Mouse (Mus musculus): Measurements from ENCODE around the gene E430018J23Rik. TPM values are rescaled to one million over a fixed set of nuclear protein-coding genes. Genes with fewer than 3 reads are reported as not detected.
"Not testable (repeated sequence)": the region's sequence is repeated elsewhere in the genome, so short reads cannot be mapped to it uniquely, and the experiment has no call there.

Gene E430018J23Rik
- polyA plus RNA-seq, 1 experiment from 2014 or later: 4.9 TPM

- Histone ChIP-seq H3K4me2 (peak overlapping the region; percentile 81), H3K27ac (ENCODE audit: low read depth) (peak overlapping the region; percentile 59), H3K36me3 (ENCODE audit: insufficient read depth) (0 out of 2 replicates have a peak, but pooled peaks cover 9% of the 10 kb centered on the region), H3K9me3 (ENCODE audit: low read depth, low read length) (no peaks in the 10 kb centered on the region), H3K4me1 (ENCODE audit: insufficient read depth) (0 out of 2 replicates have a peak, but pooled peaks cover 10% of the 10 kb centered on the region), H3K9ac (peak overlapping the region; percentile 38), H3K27me3 (ENCODE audit: insufficient read depth, low read length) (no peaks in the 10 kb centered on the region), H3K4me3 (ENCODE audit: low read depth, low read length) (peak overlapping the region; percentile 66)
- ATAC-seq (ENCODE audit: insufficient read depth): no peak
- no peak for DNase-seq
- WGBS: 11% methylated on average over 7 of the region's 7 CpGs
- TF ChIP-seq CTCF (IDR thresholded peaks at IDR 0.05; ENCODE audit: low read depth): no peak
These were observed 510 bp upstream of the E430018J23Rik start for GRCm38 (mm10) chr7:127393944-127394333.

DNA sequence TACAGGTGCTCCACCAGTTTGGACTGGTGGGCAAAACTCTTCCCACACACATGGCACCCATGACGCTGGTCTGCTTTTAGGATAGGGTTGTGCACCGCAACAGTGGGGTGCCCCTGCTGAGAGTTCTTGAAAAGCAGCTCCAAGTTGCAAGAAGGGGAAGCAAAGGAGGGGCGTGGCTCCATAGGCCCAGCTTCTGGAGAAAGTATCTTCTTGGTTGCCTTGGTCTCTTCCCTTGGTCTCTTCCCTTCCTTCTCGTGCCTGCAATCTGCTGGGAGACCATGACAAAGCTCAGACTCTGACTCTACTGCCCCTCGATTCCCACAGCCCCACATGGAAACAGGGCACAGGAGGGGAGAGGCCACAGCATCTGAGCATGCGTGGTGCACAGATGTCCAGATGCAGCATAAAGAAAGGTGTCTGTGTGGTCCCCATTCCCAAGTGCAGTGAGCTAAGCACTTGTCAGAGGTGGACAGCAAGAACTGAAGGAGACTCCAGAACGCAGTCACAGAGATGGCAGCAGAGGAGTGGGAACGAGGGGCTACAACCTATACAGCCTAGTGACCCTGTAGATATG lies 1.1 kb downstream of the E430018J23Rik start:
- no peak for TF ChIP-seq CTCF (IDR thresholded peaks at IDR 0.05; ENCODE audit: low read depth)
- Histone ChIP-seq H3K27me3 (ENCODE audit: insufficient read depth, low read length) (no peaks in the 10 kb centered on the region), H3K9ac (peak overlapping the region; percentile 75), H3K4me2 (peak overlapping the region; percentile 81), H3K4me1 (ENCODE audit: insufficient read depth) (0 out of 2 replicates have a peak, but pooled peaks cover 10% of the 10 kb centered on the region), H3K27ac (ENCODE audit: low read depth) (no peak overlapping the region), H3K36me3 (ENCODE audit: insufficient read depth) (0 out of 2 replicates have a peak, but pooled peaks cover 9% of the 10 kb centered on the region), H3K4me3 (ENCODE audit: low read depth, low read length) (peak overlapping the region; percentile 66), H3K9me3 (ENCODE audit: low read depth, low read length) (no peaks in the 10 kb centered on the region)
- 80% methylated on average over 8 of the region's 8 CpGs for WGBS
- DNase-seq: no peak
- ATAC-seq (ENCODE audit: insufficient read depth): no peak

- H3K9ac ChIP-seq: no peak overlapping the region
- 0 out of 2 replicates have a peak, but pooled peaks cover 10% of the 10 kb centered on the region for H3K4me1 ChIP-seq (ENCODE audit: insufficient read depth)
- no peaks in the 10 kb centered on the region for H3K9me3 ChIP-seq (ENCODE audit: low read depth, low read length)
- no peak for ATAC-seq (ENCODE audit: insufficient read depth)
- WGBS: 94% methylated on average over 16 of the region's 16 CpGs
- H3K27me3 ChIP-seq (ENCODE audit: insufficient read depth, low read length): no peaks in the 10 kb centered on the region
- TF ChIP-seq CTCF (IDR thresholded peaks at IDR 0.05; ENCODE audit: low read depth): no peak
- H3K36me3 ChIP-seq (ENCODE audit: insufficient read depth): 0 out of 2 replicates have a peak, but pooled peaks cover 9% of the 10 kb centered on the region
- H3K27ac ChIP-seq (ENCODE audit: low read depth): no peak overlapping the region
- no peak overlapping the region for H3K4me3 ChIP-seq (ENCODE audit: low read depth, low read length)
- DNase-seq: no peak
- no peak overlapping the region for H3K4me2 ChIP-seq
These were observed 1.9 kb downstream of the E430018J23Rik start for GRCm38 (mm10) chr7:127391538-127391937.

GRCm38 (mm10) chr7:127390306-127390705 lies 3.1 kb downstream of the E430018J23Rik start:
- WGBS: 74% methylated on average over 7 of the region's 7 CpGs
- Histone ChIP-seq H3K9ac (no peak overlapping the region), H3K4me1 (ENCODE audit: insufficient read depth) (0 out of 2 replicates have a peak, but pooled peaks cover 10% of the 10 kb centered on the region), H3K4me2 (no peak overlapping the region), H3K4me3 (ENCODE audit: low read depth, low read length) (no peak overlapping the region), H3K27ac (ENCODE audit: low read depth) (no peak overlapping the region), H3K36me3 (ENCODE audit: insufficient read depth) (0 out of 2 replicates have a peak, but pooled peaks cover 9% of the 10 kb centered on the region), H3K9me3 (ENCODE audit: low read depth, low read length) (no peaks in the 10 kb centered on the region), H3K27me3 (ENCODE audit: insufficient read depth, low read length) (no peaks in the 10 kb centered on the region)
- DNase-seq: no peak
- TF ChIP-seq CTCF (IDR thresholded peaks at IDR 0.05; ENCODE audit: low read depth): no peak
- ATAC-seq (ENCODE audit: insufficient read depth): no peak

- DNase-seq; ATAC-seq (ENCODE audit: insufficient read depth); H3K4me2 ChIP-seq; H3K4me3 ChIP-seq (ENCODE audit: low read depth, low read length); H3K9ac ChIP-seq; H3K9me3 ChIP-seq (ENCODE audit: low read depth, low read length); H3K27ac ChIP-seq (ENCODE audit: low read depth); H3K4me1 ChIP-seq (ENCODE audit: insufficient read depth); H3K27me3 ChIP-seq (ENCODE audit: insufficient read depth, low read length): not testable (repeated sequence)
- H3K36me3 ChIP-seq (ENCODE audit: insufficient read depth): peaks cover 14% of the 10 kb centered on the region; the same call in 1 of the 2 replicates
These were observed 5.2 kb downstream of the E430018J23Rik start for GRCm38 (mm10) chr7:127388201-127388600.

GRCm38 (mm10) chr7:127386641-127387392 lies 6.6 kb downstream of the E430018J23Rik start, which contains the start of gene 9130019O22Rik:
Gene 9130019O22Rik (minus strand): TSS chr7:127387166.
- Histone ChIP-seq H3K27ac (ENCODE audit: low read depth) (no peak within 1 kb of the TSS), H3K4me2 (peak within 1 kb of the TSS; percentile 73), H3K9me3 (ENCODE audit: low read depth, low read length) (no peaks in the 10 kb centered on the region), H3K9ac (peak within 1 kb of the TSS; percentile 66), H3K27me3 (ENCODE audit: insufficient read depth, low read length) (no peaks in the 10 kb centered on the region), H3K4me1 (ENCODE audit: insufficient read depth) (no peaks in the 10 kb centered on the region), H3K4me3 (ENCODE audit: low read depth, low read length) (peak within 1 kb of the TSS; percentile 49), H3K36me3 (ENCODE audit: insufficient read depth) (peaks cover 14% of the 10 kb centered on the region; the same call in 1 of the 2 replicates)
- WGBS: 13% methylated on average over 37 of the region's 38 CpGs
- no peak for TF ChIP-seq CTCF (IDR thresholded peaks at IDR 0.05; ENCODE audit: low read depth)
- ATAC-seq (ENCODE audit: insufficient read depth): peak; percentile 88
- peak; percentile 94 for DNase-seq

- ATAC-seq (ENCODE audit: insufficient read depth); H3K9ac ChIP-seq; H3K27ac ChIP-seq (ENCODE audit: low read depth); H3K4me2 ChIP-seq; H3K27me3 ChIP-seq (ENCODE audit: insufficient read depth, low read length); H3K4me3 ChIP-seq (ENCODE audit: low read depth, low read length); H3K4me1 ChIP-seq (ENCODE audit: insufficient read depth); DNase-seq; H3K9me3 ChIP-seq (ENCODE audit: low read depth, low read length); H3K36me3 ChIP-seq (ENCODE audit: insufficient read depth): not testable (repeated sequence)
- 91% methylated on average over 4 of the region's 4 CpGs for WGBS
These were observed 7.9 kb downstream of the E430018J23Rik start for GRCm38 (mm10) chr7:127385560-127385959.

All from lung, embryonic 14.5 days (tissue).